Comparison of ENCODE assay signal across 11 mouse cellular contexts in genomic region chr11:57952619-57953018, GRCm38 (mm10). TPM values are rescaled to one million over a fixed set of nuclear protein-coding genes. Genes with fewer than 3 reads are reported as not detected.
DNase-seq lines count a peak whose midpoint lies in the region; ATAC-seq and TF ChIP-seq lines count a peak whose summit lies in the region.
"Had no signal": no experiment of that assay in that cellular context is flagged by ENCODE, and none has a peak within 500 bp of the region (broad histone marks: within the 10 kb centered on the region; RNA-seq: fewer than 3 reads in every experiment).

No protein-coding gene starts in this region.

- no peak for TF ChIP-seq POLR2A in kidney, adult 2 months (IDR thresholded peaks at IDR 0.05; ENCODE audit: low read depth, low read length)

- no peaks in the 10 kb centered on the region for H3K27me3 ChIP-seq in heart, embryonic 10.5 days (ENCODE audit: insufficient read depth, poor library complexity, severe bottlenecking)
- H3K27me3 ChIP-seq in kidney, adult 2 months (replicated peaks; ENCODE audit: control insufficient read depth, insufficient read depth, low read length) = no peaks in the 10 kb centered on the region

- no peak overlapping the region for H3K4me3 ChIP-seq in heart, embryonic 10.5 days
- H3K4me3 ChIP-seq in kidney, adult 2 months (ENCODE audit: insufficient read depth, low read depth, low read length) = no peak overlapping the region

- TF ChIP-seq CTCF in kidney, adult 2 months (conservative IDR thresholded peaks at IDR 0.05; ENCODE audit: insufficient read depth, insufficient read length, low read depth, low read length) = no peak

- no peaks in the 10 kb centered on the region for H3K36me3 ChIP-seq in heart, embryonic 10.5 days
- H3K36me3 ChIP-seq in kidney, adult 2 months (ENCODE audit: control insufficient read depth, insufficient read depth, low read length) = no peaks in the 10 kb centered on the region

- H3K4me1 ChIP-seq in heart, embryonic 10.5 days = peaks cover 10% of the 10 kb centered on the region
- no peaks in the 10 kb centered on the region for H3K4me1 ChIP-seq in kidney, adult 2 months (ENCODE audit: control insufficient read depth, insufficient read depth, low read length)

- DNase-seq in heart, embryonic 10.5 days (ENCODE audit: low spot score) = peak; percentile 92
- no peak for DNase-seq in heart, postnatal 25 days (ENCODE audit: low spot score)
- peak; percentile 84 for DNase-seq in CD4-positive helper T cell, adult 2 months (ENCODE audit: low read depth, low spot score)
- no peak for DNase-seq in adrenal gland, adult 18-20 months (ENCODE audit: low spot score in 2 of 2)
- no peak for DNase-seq in kidney, adult 2 months
- DNase-seq: heart, postnatal 36 days; kidney, adult 8-10 months; lung, postnatal 4 days had no signal

- H3K9me3 ChIP-seq in heart, embryonic 10.5 days = no peaks in the 10 kb centered on the region

- 63% methylated on average over 3 of the region's 3 CpGs for whole genome bisulfite sequencing in heart, embryonic 10.5 days
- 77% methylated on average over 3 of the region's 3 CpGs for WGBS in kidney, adult 2 months

- intact Hi-C loops in heart, postnatal 25 days (cut with DNase I) = no loop called here

- ATAC-seq in erythroblast, adult 5-6 weeks (replicated peaks; ENCODE audit: low FRiP score, poor library complexity, severe bottlenecking) = peak; percentile 58
- peak; percentile 25; the same call in 1 of the 2 replicates for ATAC-seq in megakaryocyte-erythroid progenitor cell, adult 5-6 weeks (replicated peaks; ENCODE audit: low FRiP score, low TSS enrichment, poor library complexity, severe bottlenecking)
- ATAC-seq in megakaryocyte progenitor cell, adult 5-6 weeks (replicated peaks; ENCODE audit: poor library complexity) = no peak

- peak overlapping the region; percentile 65; the same call in 1 of the 2 replicates for H3K27ac ChIP-seq in heart, embryonic 10.5 days
- no peak overlapping the region for H3K27ac ChIP-seq in kidney, adult 2 months (ENCODE audit: insufficient read depth, low read depth, low read length)

RNA-seq across cellular contexts. Expression of gene Larp1, which starts 56.2 kb away (rescaled TPM):
- 18.3 and 21.8 TPM in 2 replicates for polyA plus RNA-seq in heart, embryonic 10.5 days (2016; fragmentation: Nextera tagmentation; extraction: Ambion mirVana)
- 10 to 100 TPM; 52.1 to 53.0 TPM for total RNA-seq in heart, postnatal 25 days (2021)
- 24.0 and 31.6 TPM in 2 replicates for total RNA-seq in erythroblast, adult 5-6 weeks (2015; ENCODE audit: low replicate concordance)
- 13.2 and 13.4 TPM in 2 replicates for total RNA-seq in erythroblast, adult 5-6 weeks (2017; ENCODE audit: low replicate concordance)
- total RNA-seq in megakaryocyte-erythroid progenitor cell, adult 5-6 weeks (2014; fragmentation: Nextera tagmentation) = 138 and 152 TPM in 2 replicates
- 50.4 and 67.2 TPM in 2 replicates for total RNA-seq in megakaryocyte-erythroid progenitor cell, adult 5-6 weeks (2017)
- 134 and 142 TPM in 2 replicates for total RNA-seq in megakaryocyte progenitor cell, adult 5-6 weeks (2015)
- total RNA-seq in megakaryocyte progenitor cell, adult 5-6 weeks (2017) = 52.9 and 67.5 TPM in 2 replicates
- total RNA-seq in adrenal gland, adult 18-20 months (2021) = 100 to 1,000 TPM in 1 of 2 experiments, 10 to 100 TPM in 1; 85.2 to 122 TPM
- 35.3 and 36.8 TPM in 2 replicates for polyA plus RNA-seq in kidney, adult 2 months (2012; rRNA removed)

Comparison
In these comparisons a context has a peak if more than half of its experiments do, and no peak if none do; other contexts are left out.
1. DNase-seq: peak in heart, embryonic 10.5 days (single experiment) and CD4-positive helper T cell, adult 2 months (single experiment); none in heart, postnatal 25 days (single experiment), adrenal gland, adult 18-20 months (0 of 2) and kidney, adult 2 months (single experiment).